Mouse (Mus musculus): Measurements from ENCODE around the gene 5730480H06Rik. TPM values are rescaled to one million over a fixed set of nuclear protein-coding genes. Genes with fewer than 3 reads are reported as not detected.

5730480H06Rik gene
- polyA plus RNA-seq (2015; fragmentation: Nextera tagmentation; extraction: Ambion mirVana): 11.1 and 13.0 TPM in 2 replicates

DNA sequence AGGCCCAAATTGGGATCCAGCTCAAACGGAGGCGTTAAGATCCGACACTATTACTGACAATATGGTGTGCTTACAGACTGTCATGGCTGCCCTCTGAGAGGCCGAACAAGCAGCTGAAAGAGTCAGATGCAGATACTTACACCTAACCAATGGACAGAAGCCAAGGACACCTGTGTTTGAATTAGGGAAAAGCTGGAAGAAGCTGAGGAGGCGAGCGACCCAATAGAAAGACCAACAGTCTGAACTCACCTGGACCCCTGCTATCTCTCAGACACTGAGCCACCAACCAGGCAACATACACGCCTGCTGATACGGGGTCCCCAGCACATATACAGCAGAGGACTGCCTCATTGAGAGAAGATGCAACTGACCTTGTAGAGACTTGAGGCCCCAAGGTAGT, at the start of gene 5730480H06Rik:
TSS of gene 5730480H06Rik (plus strand) at position 301 of the 400 bp plus-strand sequence.
- H3K4me3 ChIP-seq (ENCODE audit: low read depth, low read length): no peak within 1 kb of the TSS
- 91% methylated on average over 8 of the region's 8 CpGs for WGBS
- DNase-seq (ENCODE audit: low spot score): no peak
- no peak within 1 kb of the TSS for H3K4me2 ChIP-seq (replicated peaks; ENCODE audit: low read depth)
- no peak for ATAC-seq (ENCODE audit: low FRiP score, low TSS enrichment)
- H3K27me3 ChIP-seq (ENCODE audit: control insufficient read depth, insufficient read depth, low read length): no peaks in the 10 kb centered on the region
- H3K27ac ChIP-seq (replicated peaks): no peak within 1 kb of the TSS
- H3K9me3 ChIP-seq (ENCODE audit: control insufficient read depth, low read length): no peaks in the 10 kb centered on the region
- H3K36me3 ChIP-seq (ENCODE audit: control insufficient read depth, insufficient read depth, low read length): no peaks in the 10 kb centered on the region
- TF ChIP-seq EP300 (optimal IDR thresholded peaks at IDR 0.05) (no peak), CTCF (IDR thresholded peaks at IDR 0.05; ENCODE audit: low read depth) (no peak)
- no peaks in the 10 kb centered on the region for H3K4me1 ChIP-seq (replicated peaks; ENCODE audit: control insufficient read depth, insufficient read depth)
- no peak within 1 kb of the TSS for H3K9ac ChIP-seq (ENCODE audit: low read length)

GRCm38 (mm10) chr5:48301186-48301585, 26.6 kb upstream of the 5730480H06Rik start:
- 80% methylated on average over 3 of the region's 3 CpGs for WGBS
- DNase-seq (ENCODE audit: low spot score) (no peak), ATAC-seq (ENCODE audit: low FRiP score, low TSS enrichment) (no peak)
- Histone ChIP-seq H3K4me3 (ENCODE audit: low read depth, low read length) (no peak overlapping the region), H3K4me2 (replicated peaks; ENCODE audit: low read depth) (no peak overlapping the region), H3K4me1 (replicated peaks; ENCODE audit: control insufficient read depth, insufficient read depth) (no peaks in the 10 kb centered on the region), H3K27ac (replicated peaks) (no peak overlapping the region), H3K27me3 (ENCODE audit: control insufficient read depth, insufficient read depth, low read length) (no peaks in the 10 kb centered on the region), H3K36me3 (ENCODE audit: control insufficient read depth, insufficient read depth, low read length) (no peaks in the 10 kb centered on the region), H3K9me3 (ENCODE audit: control insufficient read depth, low read length) (no peaks in the 10 kb centered on the region), H3K9ac (ENCODE audit: low read length) (no peak overlapping the region)
- no peak for TF ChIP-seq EP300 (optimal IDR thresholded peaks at IDR 0.05)
- no peak for TF ChIP-seq CTCF (IDR thresholded peaks at IDR 0.05; ENCODE audit: low read depth)

- Histone ChIP-seq H3K9me3 (ENCODE audit: control insufficient read depth, low read length) (no peaks in the 10 kb centered on the region), H3K4me3 (ENCODE audit: low read depth, low read length) (no peak overlapping the region), H3K9ac (ENCODE audit: low read length) (no peak overlapping the region), H3K27ac (replicated peaks) (no peak overlapping the region), H3K4me1 (replicated peaks; ENCODE audit: control insufficient read depth, insufficient read depth) (no peaks in the 10 kb centered on the region), H3K36me3 (ENCODE audit: control insufficient read depth, insufficient read depth, low read length) (no peaks in the 10 kb centered on the region), H3K4me2 (replicated peaks; ENCODE audit: low read depth) (no peak overlapping the region), H3K27me3 (ENCODE audit: control insufficient read depth, insufficient read depth, low read length) (no peaks in the 10 kb centered on the region)
- TF ChIP-seq CTCF (IDR thresholded peaks at IDR 0.05; ENCODE audit: low read depth): no peak
- no peak for TF ChIP-seq EP300 (optimal IDR thresholded peaks at IDR 0.05)
- ATAC-seq (ENCODE audit: low FRiP score, low TSS enrichment): no peak
- 51% methylated on average over 6 of the region's 6 CpGs for WGBS
- no peak for DNase-seq (ENCODE audit: low spot score)
Measured at GRCm38 (mm10) chr5:48315057-48315602, 12.6 kb upstream of the 5730480H06Rik start.

DNA sequence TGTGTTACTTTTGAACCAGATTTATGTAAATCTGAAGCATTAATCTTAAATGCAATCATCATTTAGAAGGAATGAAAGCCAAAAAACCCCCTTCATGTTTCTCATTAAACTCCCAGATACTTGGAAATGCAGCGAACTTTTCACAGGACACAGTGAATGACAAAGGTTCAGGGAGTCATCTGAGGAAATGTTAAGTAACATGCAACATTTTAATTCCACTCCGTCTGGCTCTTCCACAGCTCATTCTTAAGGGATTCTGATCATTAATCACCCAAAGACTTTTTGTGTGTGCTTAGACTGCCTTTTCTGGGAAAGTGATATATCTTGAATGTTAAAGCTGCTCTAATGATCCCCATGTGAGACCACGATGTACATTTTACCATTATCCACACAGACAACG, 7.2 kb upstream of the 5730480H06Rik start:
- H3K36me3 ChIP-seq (ENCODE audit: control insufficient read depth, insufficient read depth, low read length): no peaks in the 10 kb centered on the region
- WGBS: 39% methylated on average over 4 of the region's 4 CpGs
- ATAC-seq (ENCODE audit: low FRiP score, low TSS enrichment) (no peak), DNase-seq (ENCODE audit: low spot score) (no peak)
- no peak overlapping the region for H3K27ac ChIP-seq (replicated peaks)
- H3K9me3 ChIP-seq (ENCODE audit: control insufficient read depth, low read length): no peaks in the 10 kb centered on the region
- H3K9ac ChIP-seq (ENCODE audit: low read length): no peak overlapping the region
- H3K4me2 ChIP-seq (replicated peaks; ENCODE audit: low read depth): no peak overlapping the region
- H3K4me1 ChIP-seq (replicated peaks; ENCODE audit: control insufficient read depth, insufficient read depth): no peaks in the 10 kb centered on the region
- H3K4me3 ChIP-seq (ENCODE audit: low read depth, low read length): no peak overlapping the region
- TF ChIP-seq EP300 (optimal IDR thresholded peaks at IDR 0.05): no peak
- no peak for TF ChIP-seq CTCF (IDR thresholded peaks at IDR 0.05; ENCODE audit: low read depth)
- no peaks in the 10 kb centered on the region for H3K27me3 ChIP-seq (ENCODE audit: control insufficient read depth, insufficient read depth, low read length)

DNA sequence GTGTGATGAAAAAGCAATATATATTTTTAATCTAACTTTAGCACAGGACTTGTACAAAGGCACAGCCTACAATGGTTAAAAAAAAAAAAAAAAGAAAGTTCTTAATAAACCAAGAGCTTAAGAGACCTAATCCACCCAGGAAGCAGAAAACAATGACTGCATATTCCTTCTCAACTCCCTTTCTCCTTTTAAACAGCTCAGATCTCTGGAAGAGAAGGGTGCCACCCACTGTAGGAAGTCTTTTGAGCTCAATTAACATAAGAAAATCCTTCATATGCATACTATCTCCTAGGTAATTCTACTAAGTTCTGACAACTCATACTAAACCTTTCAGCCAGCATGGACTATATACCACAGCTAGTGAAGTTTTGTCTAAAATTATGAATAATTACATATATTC, 1.5 kb upstream of the 5730480H06Rik start:
- TF ChIP-seq EP300 (optimal IDR thresholded peaks at IDR 0.05): no peak
- no peak for TF ChIP-seq CTCF (IDR thresholded peaks at IDR 0.05; ENCODE audit: low read depth)
- H3K9ac ChIP-seq (ENCODE audit: low read length): no peak overlapping the region
- no peak for ATAC-seq (ENCODE audit: low FRiP score, low TSS enrichment)

DNA sequence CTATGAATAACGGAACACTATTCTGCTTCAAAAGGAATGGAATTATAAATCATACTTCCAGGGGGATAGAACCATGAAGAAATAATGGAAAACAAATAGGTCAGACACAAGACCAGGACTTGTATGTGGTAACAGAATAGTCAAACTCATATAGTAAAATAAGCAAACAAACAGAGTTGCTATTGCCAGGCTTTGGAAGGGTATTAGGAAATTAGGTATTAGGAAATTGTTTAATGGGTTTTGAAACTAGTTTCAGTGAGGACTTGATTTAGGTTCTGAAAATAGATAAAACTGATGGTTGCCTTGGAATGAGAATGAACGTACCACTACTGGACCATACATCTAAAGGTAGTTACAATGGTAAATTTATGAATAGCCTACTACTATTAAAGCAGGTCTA, 2.0 kb downstream of the 5730480H06Rik start:
- TF ChIP-seq EP300 (optimal IDR thresholded peaks at IDR 0.05): no peak
- no peak for TF ChIP-seq CTCF (IDR thresholded peaks at IDR 0.05; ENCODE audit: low read depth)
- DNase-seq (ENCODE audit: low spot score): no peak

More for the DNA sequence above, 1.5 kb upstream of the 5730480H06Rik start:
- Histone ChIP-seq H3K27ac (replicated peaks) (no peak overlapping the region), H3K27me3 (ENCODE audit: control insufficient read depth, insufficient read depth, low read length) (no peaks in the 10 kb centered on the region), H3K9me3 (ENCODE audit: control insufficient read depth, low read length) (no peaks in the 10 kb centered on the region), H3K4me2 (replicated peaks; ENCODE audit: low read depth) (no peak overlapping the region), H3K4me1 (replicated peaks; ENCODE audit: control insufficient read depth, insufficient read depth) (no peaks in the 10 kb centered on the region), H3K4me3 (ENCODE audit: low read depth, low read length) (no peak overlapping the region), H3K36me3 (ENCODE audit: control insufficient read depth, insufficient read depth, low read length) (no peaks in the 10 kb centered on the region)
- DNase-seq (ENCODE audit: low spot score): no peak

More for the DNA sequence above, 2.0 kb downstream of the 5730480H06Rik start:
- no peak overlapping the region for H3K27ac ChIP-seq (replicated peaks)
- H3K9me3 ChIP-seq (ENCODE audit: control insufficient read depth, low read length): no peaks in the 10 kb centered on the region
- ATAC-seq (ENCODE audit: low FRiP score, low TSS enrichment): no peak
- WGBS: 91% methylated on average over 2 of the region's 2 CpGs
- no peak overlapping the region for H3K9ac ChIP-seq (ENCODE audit: low read length)
- no peaks in the 10 kb centered on the region for H3K4me1 ChIP-seq (replicated peaks; ENCODE audit: control insufficient read depth, insufficient read depth)
- no peak overlapping the region for H3K4me2 ChIP-seq (replicated peaks; ENCODE audit: low read depth)
- H3K36me3 ChIP-seq (ENCODE audit: control insufficient read depth, insufficient read depth, low read length): no peaks in the 10 kb centered on the region
- H3K27me3 ChIP-seq (ENCODE audit: control insufficient read depth, insufficient read depth, low read length): no peaks in the 10 kb centered on the region
- H3K4me3 ChIP-seq (ENCODE audit: low read depth, low read length): no peak overlapping the region

All from stomach, postnatal 0 days (tissue).